Mouse (Mus musculus) thymus, adult 2 months (tissue): Measurements from ENCODE around the gene Nutf2.

Source experiments
- CTCF ChIP-seq: fragments of 200-500 bp; IDR thresholded peaks from 2 replicates; pipeline ENCODE4 v1.5.1; 2012; ENCODE audit warnings: mild to moderate bottlenecking, control low read depth, low read length, moderate library complexity, borderline replicate concordance; ENCODE audit not compliant: control insufficient read depth, poor library complexity, insufficient read depth; ENCODE audit errors: extremely low read depth
- POLR2A ChIP-seq: fragments of 200-500 bp; IDR thresholded peaks from 2 replicates; pipeline ENCODE4 v1.6.1; 2012; ENCODE audit warnings: mild to moderate bottlenecking, low read length, control low read depth, moderate library complexity; ENCODE audit not compliant: control insufficient read depth, poor library complexity, insufficient read depth; ENCODE audit errors: extremely low read depth

GRCm38 (mm10) chr8:105820925-105821324, 39.5 kb upstream of the Nutf2 start:
- TF ChIP-seq CTCF (no peak), POLR2A (no peak)
